Mouse (Mus musculus) embryonic facial prominence, embryonic 13.5 days (tissue): ENCODE results near the gene Mmp13. TPM values are rescaled to one million over a fixed set of nuclear protein-coding genes. Genes with fewer than 3 reads are reported as not detected.
"Not testable (repeated sequence)": the region's sequence is repeated elsewhere in the genome, so short reads cannot be mapped to it uniquely, and the experiment has no call there.

Experiments
- ATAC-seq: fragments of 200-750 bp; cut with Nextera tagmentation; 2 replicates; pipeline ENCODE4 v1.8.0; 2017; ENCODE audit warnings: low read depth; ENCODE audit not compliant: insufficient number of reproducible peaks, insufficient read depth, low FRiP score, low TSS enrichment
- H3K27ac ChIP-seq: fragments of 300-500 bp; sonication (generic); 2 replicates; pipeline ENCODE4 v1.5.1; 2015; ENCODE audit warnings: moderate library complexity, mild to moderate bottlenecking, inconsistent platforms
- H3K27me3 ChIP-seq: fragments of 300-500 bp; sonication (generic); 2 replicates; pipeline ENCODE4 v1.6.1; 2015; ENCODE audit warnings: mild to moderate bottlenecking, inconsistent platforms
- H3K36me3 ChIP-seq: fragments of 300-500 bp; sonication (generic); 2 replicates; pipeline ENCODE4 v1.6.1; 2015; ENCODE audit warnings: mild to moderate bottlenecking, inconsistent platforms
- H3K4me1 ChIP-seq: fragments of 300-500 bp; sonication (generic); 2 replicates; pipeline ENCODE4 v1.6.1; 2015; ENCODE audit warnings: inconsistent platforms
- H3K4me2 ChIP-seq: fragments of 300-500 bp; sonication (generic); 2 replicates; pipeline ENCODE4 v1.6.1; 2015; ENCODE audit warnings: moderate library complexity, mild to moderate bottlenecking, inconsistent platforms
- H3K4me3 ChIP-seq: fragments of 300-500 bp; sonication (generic); 2 replicates; pipeline ENCODE4 v1.5.1; 2015; ENCODE audit warnings: mild to moderate bottlenecking, inconsistent platforms
- H3K9ac ChIP-seq: fragments of 300-500 bp; sonication (generic); 2 replicates; pipeline ENCODE4 v1.6.1; 2015; ENCODE audit warnings: mild to moderate bottlenecking, inconsistent platforms
- H3K9me3 ChIP-seq: fragments of 300-500 bp; sonication (generic); 2 replicates; pipeline ENCODE4 v1.6.1; 2016; ENCODE audit warnings: inconsistent platforms
- WGBS: fragments of 180-500 bp; shearing (Covaris S2); methylation state at CpG from one replicate; pipeline ENCODE4 v1.1.7; 2015; ENCODE audit warnings: mixed read lengths; 5-methylcytosine and 5-hydroxymethylcytosine counted together
- polyA plus RNA-seq: library from polyadenylated mRNA; unstranded; fragments of >200 nt; fragmentation: Nextera tagmentation; extraction: Ambion mirVana; gene quantifications from 2 replicates; pipeline ENCODE4 v1.2.1, GENCODE M21; 2015

Gene Mmp13
- 0.12 and 0.39 TPM in 2 replicates for polyA plus RNA-seq

DNA sequence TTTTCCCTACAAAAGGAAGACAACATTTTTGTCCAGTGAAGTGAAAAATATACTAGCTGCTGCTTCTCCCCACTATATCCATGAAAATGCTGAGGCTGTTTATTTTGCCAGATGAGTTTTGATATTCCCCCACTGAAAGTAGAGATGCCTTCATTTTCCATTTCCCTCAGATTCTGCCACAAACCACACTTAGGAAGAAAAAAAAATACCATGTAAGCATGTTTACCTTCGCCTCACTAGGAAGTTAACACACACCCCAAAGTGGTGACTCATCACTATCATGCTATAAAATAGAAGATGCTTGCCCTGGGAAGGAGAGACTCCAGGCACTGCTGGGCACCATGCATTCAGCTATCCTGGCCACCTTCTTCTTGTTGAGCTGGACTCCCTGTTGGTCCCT is at the start of gene Mmp13:
Gene Mmp13, plus strand, starts transcription at position 301 of the 400 bp plus-strand sequence.
- Histone ChIP-seq H3K4me2 (no peak within 1 kb of the TSS), H3K27me3 (no peaks in the 10 kb centered on the region), H3K9me3 (no peaks in the 10 kb centered on the region), H3K4me3 (no peak within 1 kb of the TSS), H3K27ac (no peak within 1 kb of the TSS), H3K9ac (no peak within 1 kb of the TSS), H3K4me1 (no peaks in the 10 kb centered on the region), H3K36me3 (no peaks in the 10 kb centered on the region)
- ATAC-seq, result no peak
- WGBS, result 70% methylated on average over 1 of the region's 1 CpGs

DNA sequence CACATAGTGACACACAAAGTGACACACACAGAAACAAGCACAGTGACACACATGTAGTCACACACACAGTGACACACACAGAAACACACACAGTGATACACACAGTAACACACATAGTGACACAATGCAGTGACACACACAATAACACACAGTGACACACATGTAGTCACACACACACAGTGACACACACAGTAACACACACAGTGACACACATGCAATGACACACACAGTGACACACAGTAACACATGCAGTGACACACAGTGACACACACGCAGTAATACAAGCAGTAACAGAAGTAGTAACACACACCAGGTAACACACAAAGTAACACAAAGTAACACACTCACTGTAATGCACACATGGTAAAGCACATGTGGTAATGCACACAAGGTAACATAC is 33.7 kb upstream of the Mmp13 start:
- WGBS, result 100% methylated on average over 1 of the region's 1 CpGs
- no peaks in the 10 kb centered on the region for H3K4me1 ChIP-seq
- H3K4me2 ChIP-seq, result no peak overlapping the region
- H3K27me3 ChIP-seq, result no peaks in the 10 kb centered on the region
- H3K4me3 ChIP-seq, result no peak overlapping the region
- H3K27ac ChIP-seq, result no peak overlapping the region
- H3K9me3 ChIP-seq, result no peaks in the 10 kb centered on the region
- H3K9ac ChIP-seq, result no peak overlapping the region
- H3K36me3 ChIP-seq, result no peaks in the 10 kb centered on the region
- ATAC-seq, result no peak

DNA sequence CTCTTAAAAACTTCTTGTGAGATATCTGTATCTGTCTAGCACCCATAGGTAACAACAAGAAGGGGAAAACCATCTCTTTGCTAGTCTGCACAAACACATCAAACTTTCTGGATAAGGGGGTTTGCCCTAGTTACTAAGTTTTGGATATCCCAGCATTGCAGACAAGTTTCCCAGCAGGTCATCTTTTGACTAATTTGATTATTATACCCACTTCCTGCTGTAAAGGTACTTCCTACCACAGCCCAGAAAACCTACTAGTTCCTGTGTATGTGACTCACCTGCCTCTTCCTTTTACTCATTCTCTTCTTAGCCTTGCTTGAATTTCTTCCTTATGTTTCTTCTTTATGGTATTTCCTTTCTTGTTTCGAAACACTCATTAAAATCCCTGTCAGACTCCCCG is 32.3 kb upstream of the Mmp13 start:
- no peak overlapping the region for H3K4me3 ChIP-seq
- 62% methylated on average over 2 of the region's 2 CpGs for whole genome bisulfite sequencing
- H3K27ac ChIP-seq, result no peak overlapping the region
- H3K4me1 ChIP-seq, result no peaks in the 10 kb centered on the region
- H3K36me3 ChIP-seq, result no peaks in the 10 kb centered on the region
- no peak overlapping the region for H3K4me2 ChIP-seq
- ATAC-seq, result no peak
- no peak overlapping the region for H3K9ac ChIP-seq
- no peaks in the 10 kb centered on the region for H3K27me3 ChIP-seq
- no peaks in the 10 kb centered on the region for H3K9me3 ChIP-seq

DNA sequence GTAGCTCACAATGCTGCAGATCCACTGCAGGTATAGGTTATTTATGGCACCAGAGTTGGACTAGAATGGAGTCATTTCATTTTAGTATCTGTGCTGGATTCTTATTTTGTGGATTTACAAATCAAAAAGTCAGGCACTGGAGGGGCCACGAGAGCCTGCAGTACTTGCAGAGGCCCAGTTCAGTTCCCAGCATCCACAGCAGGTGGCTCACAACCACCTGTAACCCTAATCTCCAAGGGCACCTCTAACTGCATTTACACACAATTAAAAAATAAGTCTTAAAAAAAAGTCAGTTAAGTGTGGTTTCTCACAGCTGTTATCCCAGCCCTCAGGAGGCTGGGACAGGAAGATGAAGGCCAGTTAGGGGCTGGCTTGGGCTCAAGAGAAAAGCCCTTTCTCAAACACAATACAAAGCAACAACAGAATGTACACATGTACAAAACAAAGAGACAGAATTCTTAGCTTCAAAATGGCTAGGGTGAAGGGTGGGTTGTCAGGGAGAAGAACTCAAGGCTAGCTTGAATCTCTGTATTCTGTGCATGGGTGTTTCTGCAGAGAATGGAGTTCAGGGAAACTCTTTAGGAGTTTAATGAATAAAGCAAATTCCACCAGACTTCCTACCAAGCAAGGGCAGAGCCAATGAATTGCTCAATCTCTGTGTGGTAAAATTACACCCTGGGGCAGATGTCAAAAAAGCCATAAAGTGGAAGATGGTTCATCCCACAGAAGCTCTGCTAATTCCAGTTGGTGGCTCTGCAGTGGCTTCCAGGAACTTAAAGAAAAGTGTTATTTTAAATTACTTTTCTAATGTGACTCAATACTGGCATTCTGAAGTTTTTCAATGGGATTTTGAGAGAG is 19.3 kb upstream of the Mmp13 start:
- Histone ChIP-seq H3K4me3 (no peak overlapping the region), H3K9ac (no peak overlapping the region), H3K9me3 (no peaks in the 10 kb centered on the region), H3K4me1 (no peaks in the 10 kb centered on the region), H3K4me2 (no peak overlapping the region), H3K27ac (no peak overlapping the region), H3K36me3 (no peaks in the 10 kb centered on the region), H3K27me3 (no peaks in the 10 kb centered on the region)
- WGBS, result 86% methylated on average over 1 of the region's 1 CpGs
- no peak for ATAC-seq

DNA sequence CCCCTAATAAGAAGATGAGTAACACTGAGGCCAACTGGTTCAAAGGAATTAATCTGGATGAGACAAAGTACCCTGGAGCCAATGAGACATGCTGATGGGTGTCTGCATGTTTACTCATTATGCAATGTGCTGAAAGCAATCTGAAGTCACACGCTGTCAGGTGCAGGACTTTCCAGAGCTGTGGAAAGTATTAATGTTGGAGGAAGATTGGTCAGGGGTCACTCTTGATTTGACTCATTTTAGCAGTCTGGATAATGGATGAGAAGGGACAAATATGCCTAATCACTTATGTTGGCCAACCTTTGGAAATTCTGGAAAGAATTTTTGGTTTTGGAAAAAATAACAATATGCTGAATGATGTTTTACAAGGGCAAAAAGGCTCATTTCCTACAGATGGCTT is 10.6 kb upstream of the Mmp13 start:
- Histone ChIP-seq H3K4me2 (no peak overlapping the region), H3K9me3 (no peaks in the 10 kb centered on the region), H3K27ac (no peak overlapping the region), H3K36me3 (no peaks in the 10 kb centered on the region), H3K4me3 (no peak overlapping the region), H3K4me1 (no peaks in the 10 kb centered on the region), H3K9ac (no peak overlapping the region), H3K27me3 (no peaks in the 10 kb centered on the region)
- no peak for ATAC-seq
- WGBS, result 81% methylated on average over 1 of the region's 1 CpGs

DNA sequence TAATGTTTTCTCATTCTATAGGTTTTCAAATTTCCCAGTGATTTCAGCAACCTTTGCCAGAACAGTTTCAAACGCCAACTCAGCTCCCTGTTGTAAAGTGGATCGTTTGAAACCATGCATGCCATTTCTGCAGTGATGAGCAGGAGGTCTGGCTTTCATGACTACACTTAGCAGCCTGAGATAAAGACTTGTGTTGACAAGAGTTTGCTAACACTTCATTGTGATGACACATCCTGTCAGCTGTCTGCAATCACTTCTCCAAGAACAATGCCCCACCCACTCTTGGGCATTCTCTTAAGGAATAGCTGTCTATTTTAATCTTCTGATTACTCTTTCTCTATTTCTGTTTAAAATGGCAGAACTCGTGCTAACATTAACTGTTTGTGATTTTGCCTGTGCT is 2.2 kb upstream of the Mmp13 start:
- Histone ChIP-seq H3K36me3 (no peaks in the 10 kb centered on the region), H3K9ac (no peak overlapping the region), H3K4me3 (no peak overlapping the region), H3K4me1 (no peaks in the 10 kb centered on the region), H3K4me2 (no peak overlapping the region), H3K27ac (no peak overlapping the region), H3K9me3 (no peaks in the 10 kb centered on the region), H3K27me3 (no peaks in the 10 kb centered on the region)
- no peak for ATAC-seq
- 61% methylated on average over 3 of the region's 3 CpGs for WGBS

DNA sequence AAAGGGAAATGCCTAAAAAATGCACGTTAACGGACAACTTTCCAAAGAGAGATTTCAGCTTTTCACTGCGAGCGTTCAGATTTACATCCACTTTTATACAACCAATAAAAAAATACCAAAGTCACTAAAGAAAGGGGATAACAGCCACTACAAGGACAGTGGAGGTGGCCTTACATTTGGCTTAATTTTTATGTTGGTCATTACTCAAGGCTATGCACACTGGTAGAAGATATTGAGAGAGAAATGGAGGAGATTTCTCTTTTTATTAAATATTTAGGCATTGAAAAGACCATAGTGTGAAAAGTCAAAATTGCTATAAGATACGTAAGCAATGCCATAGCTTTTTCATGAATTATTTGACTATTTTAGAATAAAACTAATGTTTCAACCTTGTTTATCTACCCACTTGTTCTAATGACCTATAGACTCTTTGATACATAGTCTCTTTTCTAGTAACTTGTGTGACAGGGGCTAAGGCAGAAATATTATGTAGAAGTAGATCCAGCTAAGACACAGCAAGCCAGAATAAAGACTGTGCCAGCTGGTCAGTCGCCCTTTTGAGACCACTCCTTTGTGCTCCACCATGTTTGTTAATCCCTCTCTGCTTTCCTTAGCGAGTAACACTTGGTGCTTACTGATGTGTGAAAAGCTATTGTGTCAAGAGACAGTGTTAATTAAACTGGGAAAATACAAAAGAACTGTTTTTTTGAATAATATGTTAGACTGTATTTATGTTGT is 10.4 kb downstream of the Mmp13 start:
- Histone ChIP-seq H3K9me3 (no peaks in the 10 kb centered on the region), H3K27me3 (no peaks in the 10 kb centered on the region), H3K4me3 (no peak overlapping the region), H3K4me1 (no peaks in the 10 kb centered on the region), H3K9ac (no peak overlapping the region), H3K36me3 (no peaks in the 10 kb centered on the region), H3K4me2 (no peak overlapping the region), H3K27ac (no peak overlapping the region)
- no peak for ATAC-seq
- 76% methylated on average over 7 of the region's 7 CpGs for WGBS

DNA sequence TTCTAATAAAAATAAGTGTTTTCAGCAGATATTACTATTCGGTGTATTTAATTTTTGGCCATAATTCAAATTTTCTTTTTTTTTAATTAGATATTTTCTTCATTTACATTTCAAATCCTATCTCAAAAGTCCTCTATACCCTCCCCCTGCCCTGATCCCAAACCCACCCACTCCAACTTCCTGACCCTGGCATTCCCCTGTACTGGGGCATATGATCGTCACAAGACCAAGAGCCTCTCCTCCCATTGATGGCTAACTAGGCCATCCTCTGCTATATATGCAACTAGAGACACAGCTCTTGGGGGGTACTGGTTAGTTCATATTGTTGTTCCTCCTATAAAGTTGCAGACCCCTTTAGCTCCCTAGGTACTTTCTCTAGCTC is 11.0 kb downstream of the Mmp13 start:
- H3K36me3 ChIP-seq, H3K4me3 ChIP-seq: not testable (repeated sequence)

DNA sequence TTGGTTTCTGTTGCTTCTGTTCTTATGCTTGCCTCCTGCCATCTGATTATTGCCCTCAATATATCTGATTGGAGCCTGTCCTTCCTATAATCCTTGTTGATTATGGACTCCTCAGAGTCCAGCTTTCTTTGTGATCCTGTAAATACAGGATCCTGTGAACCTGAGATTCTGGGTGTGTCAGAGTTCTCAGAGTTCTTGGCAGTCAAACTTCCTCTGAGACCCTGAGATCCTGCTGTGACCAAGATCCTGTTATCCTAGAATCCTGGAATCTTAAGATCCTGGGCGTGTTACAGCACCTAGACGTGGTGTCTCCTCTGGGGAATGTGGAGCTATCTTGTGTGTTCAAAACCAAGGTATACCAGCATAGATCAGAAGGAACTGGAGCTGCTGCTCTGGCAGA is 17.2 kb downstream of the Mmp13 start:
- H3K9me3 ChIP-seq, result no peaks in the 10 kb centered on the region
- no peaks in the 10 kb centered on the region for H3K27me3 ChIP-seq
- no peaks in the 10 kb centered on the region for H3K36me3 ChIP-seq
- 75% methylated on average over 2 of the region's 2 CpGs for WGBS
- no peak overlapping the region for H3K4me2 ChIP-seq
- no peak overlapping the region for H3K9ac ChIP-seq
- no peaks in the 10 kb centered on the region for H3K4me1 ChIP-seq
- no peak overlapping the region for H3K27ac ChIP-seq
- no peak for ATAC-seq
- H3K4me3 ChIP-seq, result no peak overlapping the region

More for the DNA sequence above, 11.0 kb downstream of the Mmp13 start:
- not testable (repeated sequence) for H3K27ac ChIP-seq, H3K4me2 ChIP-seq, H3K9me3 ChIP-seq, H3K9ac ChIP-seq, H3K4me1 ChIP-seq, H3K27me3 ChIP-seq, ATAC-seq
- 92% methylated on average over 2 of the region's 2 CpGs for WGBS

DNA sequence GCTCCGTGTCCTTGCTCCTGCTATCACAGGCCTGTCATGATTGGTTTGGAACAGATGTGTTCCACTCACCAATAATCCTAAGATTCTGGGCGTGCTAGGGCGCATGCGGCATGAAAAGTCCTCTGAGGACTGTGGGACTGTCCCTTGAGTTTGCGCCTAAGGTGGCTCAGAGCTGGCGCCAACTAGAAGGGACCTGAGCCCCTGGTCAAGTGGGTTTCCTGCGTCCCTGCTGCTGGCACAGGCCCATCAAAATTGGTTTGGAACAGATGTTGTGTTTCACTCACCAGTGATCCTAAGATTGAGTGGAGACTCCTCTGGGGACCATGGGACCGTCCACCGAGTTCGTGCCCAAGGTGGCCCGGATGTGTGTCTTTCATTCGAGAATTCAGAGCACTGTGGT is 17.6 kb downstream of the Mmp13 start:
- WGBS, result 88% methylated on average over 12 of the region's 12 CpGs
- no peaks in the 10 kb centered on the region for H3K9me3 ChIP-seq

DNA sequence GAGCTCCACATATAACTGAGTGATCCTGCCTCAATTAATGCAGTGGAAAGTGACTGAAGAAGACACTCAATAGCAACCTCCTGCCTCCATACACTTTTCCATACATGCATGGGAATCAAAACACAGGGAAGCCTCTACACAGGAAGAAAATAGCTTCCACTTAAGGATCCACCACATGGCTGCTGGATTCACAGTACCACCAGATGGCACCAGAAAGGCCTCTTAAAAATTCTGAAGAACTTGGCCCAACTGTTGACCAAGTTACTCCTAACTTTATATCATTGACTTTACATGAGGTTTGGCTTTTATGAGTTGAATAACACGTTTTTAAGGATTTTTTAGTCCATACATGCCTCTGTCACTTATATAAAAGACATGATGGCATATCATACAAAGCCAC is 19.8 kb downstream of the Mmp13 start:
- no peak overlapping the region for H3K27ac ChIP-seq
- WGBS, result 25% methylated on average over 1 of the region's 1 CpGs
- no peaks in the 10 kb centered on the region for H3K27me3 ChIP-seq
- no peaks in the 10 kb centered on the region for H3K9me3 ChIP-seq
- ATAC-seq, result no peak
- no peaks in the 10 kb centered on the region for H3K36me3 ChIP-seq
- H3K4me3 ChIP-seq, result no peak overlapping the region
- H3K4me1 ChIP-seq, result no peaks in the 10 kb centered on the region
- no peak overlapping the region for H3K4me2 ChIP-seq
- no peak overlapping the region for H3K9ac ChIP-seq

More for the DNA sequence above, 17.6 kb downstream of the Mmp13 start:
- Histone ChIP-seq H3K4me3 (no peak overlapping the region), H3K36me3 (no peaks in the 10 kb centered on the region), H3K27me3 (no peaks in the 10 kb centered on the region), H3K4me1 (no peaks in the 10 kb centered on the region), H3K9ac (no peak overlapping the region), H3K4me2 (no peak overlapping the region), H3K27ac (no peak overlapping the region)
- no peak for ATAC-seq

DNA sequence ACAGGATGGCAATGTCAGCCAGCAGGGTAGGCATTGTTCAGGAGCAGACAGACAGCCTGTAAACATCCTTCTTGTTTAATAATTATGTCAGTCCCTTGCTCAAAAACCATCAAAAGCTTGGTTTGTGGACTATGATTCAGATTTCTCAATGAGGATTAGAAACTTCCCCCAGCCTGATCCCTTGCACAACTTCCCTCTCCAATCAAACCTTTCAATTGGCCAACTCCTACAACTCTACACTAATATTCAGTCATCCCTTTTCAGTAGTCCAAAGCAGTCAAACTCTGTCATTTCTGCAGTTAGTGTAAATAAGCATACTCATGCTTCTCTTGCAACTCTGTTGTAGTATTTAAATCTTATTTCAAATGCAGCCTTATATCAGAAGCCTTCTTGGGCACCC is 59.5 kb downstream of the Mmp13 start:
- Histone ChIP-seq H3K4me1 (no peaks in the 10 kb centered on the region), H3K27ac (no peak overlapping the region), H3K9me3 (no peaks in the 10 kb centered on the region), H3K36me3 (no peaks in the 10 kb centered on the region), H3K4me3 (no peak overlapping the region), H3K4me2 (no peak overlapping the region), H3K27me3 (no peaks in the 10 kb centered on the region), H3K9ac (no peak overlapping the region)
- no peak for ATAC-seq
